Mouse (Mus musculus) right cerebral cortex, postnatal 36 days (tissue): ENCODE measurements at regions not wholly inside any gene's neighbourhood (a gene's known extent, or its start where the extent isn't known, plus 50 kb on each side); places are given as distances from the start of the nearest gene placed in this dataset.
A peak's percentile ranks its signal among the peaks of the same experiment; 100 is the strongest.

Experiments used
- DNase-seq, 2 experiments: peaks; one replicate each; pipeline ENCODE4 v3.0.0; 2022; ENCODE audit warnings: low spot score in 2 of 2, mixed read lengths in 1 of 2

- DNase-seq: no peak
Observed at GRCm38 (mm10) chr12:54273506-54273905, 69.8 kb upstream of the Egln3 start.

GRCm38 (mm10) chr12:54272696-54273095, 69.0 kb upstream of the Egln3 start:
- no peak for DNase-seq

GRCm38 (mm10) chr12:54272226-54272625, 68.6 kb upstream of the Egln3 start:
- no peak for DNase-seq

GRCm38 (mm10) chr12:54265852-54266251, 62.2 kb upstream of the Egln3 start:
- no peak for DNase-seq

- DNase-seq: peak; percentile 5 to 7
Observed at GRCm38 (mm10) chr12:54264893-54265835, 61.5 kb upstream of the Egln3 start.

GRCm38 (mm10) chr12:54264418-54264733, 60.7 kb upstream of the Egln3 start:
- no peak for DNase-seq

- no peak for DNase-seq
Observed at GRCm38 (mm10) chr12:54263733-54264417, 60.2 kb upstream of the Egln3 start.

- DNase-seq: no peak
Observed at GRCm38 (mm10) chr12:54262236-54263005, 58.8 kb upstream of the Egln3 start.

- no peak for DNase-seq
Observed at GRCm38 (mm10) chr12:54261426-54261825, 57.8 kb upstream of the Egln3 start.

- DNase-seq: no peak
Observed at GRCm38 (mm10) chr12:54260502-54260901, 56.8 kb upstream of the Egln3 start.

- no peak for DNase-seq
Observed at GRCm38 (mm10) chr12:54257776-54258433, 54.2 kb upstream of the Egln3 start.

GRCm38 (mm10) chr12:54256506-54257128, 53.0 kb upstream of the Egln3 start:
- no peak for DNase-seq
